Mouse (Mus musculus): ENCODE data around the gene Stk35.

Gene Stk35

GRCm38 (mm10) chr2:129800271-129800903, at the start of gene Stk35:
Gene Stk35 (plus strand): TSS chr2:129800517.
- peak; percentile 89 for ATAC-seq (ENCODE audit: insufficient number of reproducible peaks, low FRiP score, low TSS enrichment)

GRCm38 (mm10) chr2:129782046-129782445, 18.3 kb upstream of the Stk35 start:
- ATAC-seq (ENCODE audit: insufficient number of reproducible peaks, low FRiP score, low TSS enrichment), result no peak

- ATAC-seq (ENCODE audit: insufficient number of reproducible peaks, low FRiP score, low TSS enrichment), result no peak
Observed at GRCm38 (mm10) chr2:129796501-129796900, 3.8 kb upstream of the Stk35 start.

- no peak for ATAC-seq (ENCODE audit: insufficient number of reproducible peaks, low FRiP score, low TSS enrichment)
Observed at GRCm38 (mm10) chr2:129797709-129798108, 2.6 kb upstream of the Stk35 start.

GRCm38 (mm10) chr2:129798410-129798809, 1.9 kb upstream of the Stk35 start:
- ATAC-seq (ENCODE audit: insufficient number of reproducible peaks, low FRiP score, low TSS enrichment), result no peak

GRCm38 (mm10) chr2:129800904-129801230, 550 bp downstream of the Stk35 start:
- no peak; the same call in 1 of the 2 replicates for ATAC-seq (ENCODE audit: insufficient number of reproducible peaks, low FRiP score, low TSS enrichment)

GRCm38 (mm10) chr2:129801231-129802029, 1.1 kb downstream of the Stk35 start:
- peak; percentile 80 for ATAC-seq (ENCODE audit: insufficient number of reproducible peaks, low FRiP score, low TSS enrichment)

GRCm38 (mm10) chr2:129805486-129805885, 5.2 kb downstream of the Stk35 start:
- no peak for ATAC-seq (ENCODE audit: insufficient number of reproducible peaks, low FRiP score, low TSS enrichment)

GRCm38 (mm10) chr2:129806486-129806885, 6.2 kb downstream of the Stk35 start:
- ATAC-seq (ENCODE audit: insufficient number of reproducible peaks, low FRiP score, low TSS enrichment), result no peak

GRCm38 (mm10) chr2:129810563-129810962, 10.2 kb downstream of the Stk35 start:
- ATAC-seq (ENCODE audit: insufficient number of reproducible peaks, low FRiP score, low TSS enrichment), result no peak

GRCm38 (mm10) chr2:129814033-129814432, 13.7 kb downstream of the Stk35 start:
- ATAC-seq (ENCODE audit: insufficient number of reproducible peaks, low FRiP score, low TSS enrichment), result no peak

GRCm38 (mm10) chr2:129815076-129815475, 14.8 kb downstream of the Stk35 start:
- peak; percentile 71 for ATAC-seq (ENCODE audit: insufficient number of reproducible peaks, low FRiP score, low TSS enrichment)

GRCm38 (mm10) chr2:129817603-129818257, 17.4 kb downstream of the Stk35 start:
- no peak for ATAC-seq (ENCODE audit: insufficient number of reproducible peaks, low FRiP score, low TSS enrichment)

- no peak for ATAC-seq (ENCODE audit: insufficient number of reproducible peaks, low FRiP score, low TSS enrichment)
Observed at GRCm38 (mm10) chr2:129818868-129819267, 18.6 kb downstream of the Stk35 start.

- ATAC-seq (ENCODE audit: insufficient number of reproducible peaks, low FRiP score, low TSS enrichment), result no peak
Observed at GRCm38 (mm10) chr2:129819531-129819930, 19.2 kb downstream of the Stk35 start.

GRCm38 (mm10) chr2:129819951-129820350, 19.6 kb downstream of the Stk35 start:
- ATAC-seq (ENCODE audit: insufficient number of reproducible peaks, low FRiP score, low TSS enrichment), result no peak

- ATAC-seq (ENCODE audit: insufficient number of reproducible peaks, low FRiP score, low TSS enrichment), result peak; percentile 33; the same call in 1 of the 2 replicates
Observed at GRCm38 (mm10) chr2:129821021-129821420, 20.7 kb downstream of the Stk35 start.

GRCm38 (mm10) chr2:129821568-129821967, 21.3 kb downstream of the Stk35 start:
- ATAC-seq (ENCODE audit: insufficient number of reproducible peaks, low FRiP score, low TSS enrichment), result no peak

GRCm38 (mm10) chr2:129823310-129823709, 23.0 kb downstream of the Stk35 start:
- ATAC-seq (ENCODE audit: insufficient number of reproducible peaks, low FRiP score, low TSS enrichment), result no peak

- no peak for ATAC-seq (ENCODE audit: insufficient number of reproducible peaks, low FRiP score, low TSS enrichment)
Observed at GRCm38 (mm10) chr2:129824254-129824653, 23.9 kb downstream of the Stk35 start.

- no peak for ATAC-seq (ENCODE audit: insufficient number of reproducible peaks, low FRiP score, low TSS enrichment)
Observed at GRCm38 (mm10) chr2:129826141-129826540, 25.8 kb downstream of the Stk35 start.
